Mouse (Mus musculus) left cerebral cortex, postnatal 10 days (tissue): ENCODE data around the gene Inmt. TPM values are rescaled to one million over a fixed set of nuclear protein-coding genes. Genes with fewer than 3 reads are reported as not detected.

ENCODE experiments used
- total RNA-seq, 2 experiments: library from RNA; stranded (reverse); gene quantifications; 2 replicates each; pipeline ENCODE4 v1.2.3; 2021

The Inmt gene
- total RNA-seq, 2 experiments from 2014 or later: not detected

Other genes with a start within 250 kb of the Inmt start
- gene Nod1, start 202.4 kb downstream of the Inmt start, total RNA-seq: 1 to 10 TPM; 2.5 to 2.7 TPM
- gene Ggct, start 182.1 kb downstream of the Inmt start, total RNA-seq: 10 to 100 TPM; 28.2 to 29.4 TPM
- 100 to 1,000 TPM; 177 to 185 TPM for gene Gars, start 137.0 kb downstream of the Inmt start, total RNA-seq
- 1 to 10 TPM; 3.2 to 3.6 TPM for gene Crhr2, start 42.0 kb downstream of the Inmt start, total RNA-seq
- 10 to 100 TPM; 11.7 to 12.2 TPM for gene Mindy4, start 28.3 kb upstream of the Inmt start, total RNA-seq
- gene Aqp1, start 161.4 kb upstream of the Inmt start, total RNA-seq: 1 to 10 TPM in 1 of 2 experiments, under 1 TPM in 1; 0.84 to 1.3 TPM
- not detected for gene Ghrhr, start 201.3 kb upstream of the Inmt start, total RNA-seq